21 mouse cellular contexts compared by ENCODE assay signal in genomic region chr6:8360805-8361204, GRCm38 (mm10).
"Had no signal": no experiment of that assay in that cellular context is flagged by ENCODE, and none has a peak within 500 bp of the region (broad histone marks: within the 10 kb centered on the region; RNA-seq: fewer than 3 reads in every experiment).

No protein-coding gene starts in this region.

- DNase-seq: cerebellum, adult 2 months; cerebellum, adult 8-10 months; cerebellum, adult 9-10 months; cerebellum, adult 9-11 months; cerebellum, postnatal 10 days; cerebellum, postnatal 14 days; cerebellum, postnatal 25 days; cerebellum, postnatal 36 days; embryo, embryonic 11 days; forebrain, postnatal 0 days; gastrocnemius, adult 2 months; gastrocnemius, postnatal 10 days; gastrocnemius, postnatal 14 days; gastrocnemius, postnatal 25 days; gastrocnemius, postnatal 36 days; heart, adult 18-20 months; heart, adult 2 months had no signal

- ATAC-seq: forebrain, embryonic 13.5 days; forebrain, embryonic 14.5 days; forebrain, embryonic 15.5 days; forebrain, embryonic 16.5 days; forebrain, postnatal 0 days had no signal
